Mouse (Mus musculus) MEL (cell line): Measurements from ENCODE around the gene Trip12. TPM values are rescaled to one million over a fixed set of nuclear protein-coding genes. Genes with fewer than 3 reads are reported as not detected.

Experiments used
- DNase-seq: peaks from one replicate; pipeline ENCODE4 v3.0.0; 2011; ENCODE audit warnings: low read depth, low spot score
- H3K27ac ChIP-seq: 2 replicates; pipeline ENCODE4 v1.5.1; 2012; ENCODE audit warnings: low read depth, mild to moderate bottlenecking, control low read depth, low read length, moderate library complexity; ENCODE audit not compliant: control insufficient read depth
- H3K27me3 ChIP-seq, 2 experiments: fragments of 150-350 bp in 1 of 2; sonication (generic) in 1 of 2; 2 replicates each; pipeline ENCODE4 v1.6.1; 2012; ENCODE audit warnings: low read length in 2 of 2, mild to moderate bottlenecking in 2 of 2, improper control_type of control experiment in 1 of 2, moderate library complexity in 1 of 2; ENCODE audit not compliant: insufficient read depth in 2 of 2, control insufficient read depth in 1 of 2
- H3K36me3 ChIP-seq, 2 experiments: 2 replicates each; pipeline ENCODE4 v1.6.1; 2012 to 2014; ENCODE audit warnings: low read length in 2 of 2, improper control_type of control experiment in 1 of 2, inconsistent platforms in 1 of 2, mild to moderate bottlenecking in 1 of 2; ENCODE audit not compliant: insufficient read depth in 2 of 2, control insufficient read depth in 1 of 2
- H3K4me1 ChIP-seq, 2 experiments: fragments of 150-350 bp in 1 of 2; sonication (generic) in 1 of 2; 2 replicates each; pipeline ENCODE4 v1.6.1; 2012; ENCODE audit warnings: low read length in 2 of 2, improper control_type of control experiment in 1 of 2, mild to moderate bottlenecking in 1 of 2; ENCODE audit not compliant: insufficient read depth in 2 of 2, control insufficient read depth in 1 of 2
- H3K4me3 ChIP-seq, 2 experiments: fragments of 150-350 bp in 1 of 2; sonication (generic) in 1 of 2; 2 replicates each; pipeline ENCODE4 v1.5.1; 2012; ENCODE audit warnings: low read depth in 2 of 2, low read length in 2 of 2, mild to moderate bottlenecking in 2 of 2, moderate library complexity in 2 of 2, control low read depth in 1 of 2, improper control_type of control experiment in 1 of 2; ENCODE audit not compliant: control insufficient read depth in 1 of 2, insufficient read depth in 1 of 2
- H3K79me2 ChIP-seq: 2 replicates; pipeline ENCODE4 v1.6.1; 2012; ENCODE audit warnings: mild to moderate bottlenecking, low read length, moderate library complexity; ENCODE audit not compliant: control insufficient read depth, poor library complexity, insufficient read depth
- H3K9ac ChIP-seq: 2 replicates; pipeline ENCODE4 v1.6.1; 2012; ENCODE audit warnings: low read depth, mild to moderate bottlenecking, control low read depth, low read length, moderate library complexity; ENCODE audit not compliant: control insufficient read depth, poor library complexity, severe bottlenecking
- H3K9me3 ChIP-seq: fragments of 150-350 bp; sonication (generic); replicated peaks from 2 replicates; pipeline ENCODE4 v1.6.1; 2012; ENCODE audit warnings: mild to moderate bottlenecking, low read length, improper control_type of control experiment, moderate library complexity; ENCODE audit not compliant: insufficient read depth
- BHLHE40 ChIP-seq: IDR thresholded peaks from 2 replicates; pipeline ENCODE4 v1.6.1; 2012; ENCODE audit warnings: low read depth, mild to moderate bottlenecking, inconsistent platforms, low read length, improper control_type of control experiment, borderline replicate concordance
- EP300 ChIP-seq, 2 experiments: IDR thresholded peaks; 2 replicates each; pipeline ENCODE4 v1.6.1; 2011; ENCODE audit warnings: improper control_type of control experiment in 2 of 2, low read length in 2 of 2, low read depth in 1 of 2, mild to moderate bottlenecking in 1 of 2
- ETS1 ChIP-seq: IDR thresholded peaks from 2 replicates; pipeline ENCODE4 v1.6.1; 2012; ENCODE audit warnings: low read depth, mild to moderate bottlenecking, inconsistent platforms, low read length, improper control_type of control experiment, moderate library complexity
- GATA1 ChIP-seq: IDR thresholded peaks from 2 replicates; pipeline ENCODE4 v1.6.1; 2011; ENCODE audit warnings: low read depth, low read length, improper control_type of control experiment
- JUND ChIP-seq: IDR thresholded peaks from 2 replicates; pipeline ENCODE4 v1.6.1; 2011; ENCODE audit warnings: low read depth, mild to moderate bottlenecking, improper control_type of control experiment, low read length
- MAFK ChIP-seq: IDR thresholded peaks from 2 replicates; pipeline ENCODE4 v1.6.1; 2011; ENCODE audit warnings: low read depth, mild to moderate bottlenecking, low read length, improper control_type of control experiment, borderline replicate concordance
- MEF2A ChIP-seq: IDR thresholded peaks from 2 replicates; pipeline ENCODE4 v1.6.1; 2014; ENCODE audit warnings: low read depth, mild to moderate bottlenecking, inconsistent platforms, low read length, improper control_type of control experiment; ENCODE audit not compliant: poor library complexity, insufficient replicate concordance, severe bottlenecking; ENCODE audit errors: extremely low read depth
- MYB ChIP-seq: IDR thresholded peaks from 2 replicates; pipeline ENCODE4 v1.6.1; 2011; ENCODE audit warnings: mild to moderate bottlenecking, low read depth, low read length, improper control_type of control experiment
- NELFE ChIP-seq: IDR thresholded peaks from 2 replicates; pipeline ENCODE4 v1.6.1; 2011; ENCODE audit warnings: low read depth, low read length, improper control_type of control experiment
- POLR2AphosphoS5 ChIP-seq: IDR thresholded peaks from 2 replicates; pipeline ENCODE4 v1.6.1; 2012; ENCODE audit warnings: low read depth, borderline replicate concordance, mild to moderate bottlenecking, inconsistent platforms, low read length, moderate library complexity, mixed read lengths
- RAD21 ChIP-seq: IDR thresholded peaks from 2 replicates; pipeline ENCODE4 v1.6.1; 2011; ENCODE audit warnings: mild to moderate bottlenecking, low read depth, low read length, improper control_type of control experiment
- RCOR1 ChIP-seq: IDR thresholded peaks from 2 replicates; pipeline ENCODE4 v1.6.1; 2012; ENCODE audit warnings: low read depth, mild to moderate bottlenecking, inconsistent platforms, low read length, improper control_type of control experiment
- TAL1 ChIP-seq: IDR thresholded peaks from 2 replicates; pipeline ENCODE4 v1.6.1; 2012; ENCODE audit warnings: mild to moderate bottlenecking, inconsistent platforms, low read length, moderate library complexity, mixed read lengths
- TCF12 ChIP-seq: IDR thresholded peaks from 2 replicates; pipeline ENCODE4 v1.6.1; 2014; ENCODE audit warnings: low read depth, mild to moderate bottlenecking, inconsistent platforms, low read length, improper control_type of control experiment, moderate library complexity
- ZNF384 ChIP-seq: IDR thresholded peaks from 2 replicates; pipeline ENCODE4 v1.6.1; 2012; ENCODE audit warnings: low read depth, mild to moderate bottlenecking, inconsistent platforms, low read length, improper control_type of control experiment
- polyA plus RNA-seq, 2 experiments: library from polyadenylated mRNA; stranded (reverse) in 1 of 2; unstranded in 1 of 2; fragments of >175 nt in 1 of 2; fragments of >200 nt in 1 of 2; gene quantifications; 2 replicates each; pipeline versions ENCODE4 v1.2.1 to v1.2.4; 2012; ENCODE audit warnings: low replicate concordance in 2 of 2, low read depth in 1 of 2; ENCODE audit not compliant: insufficient read length in 2 of 2, insufficient read depth in 1 of 2, missing spikeins in 1 of 2
- total RNA-seq: library from RNA; depleted of rRNA; stranded (reverse); fragments of 300-350 nt; gene quantifications from 2 replicates; pipeline ENCODE4 v1.2.3, GENCODE M21; 2012

Trip12 gene
- total and polyA plus RNA-seq, 3 experiments, result 94.3 to 134 (median 133) TPM

DNA sequence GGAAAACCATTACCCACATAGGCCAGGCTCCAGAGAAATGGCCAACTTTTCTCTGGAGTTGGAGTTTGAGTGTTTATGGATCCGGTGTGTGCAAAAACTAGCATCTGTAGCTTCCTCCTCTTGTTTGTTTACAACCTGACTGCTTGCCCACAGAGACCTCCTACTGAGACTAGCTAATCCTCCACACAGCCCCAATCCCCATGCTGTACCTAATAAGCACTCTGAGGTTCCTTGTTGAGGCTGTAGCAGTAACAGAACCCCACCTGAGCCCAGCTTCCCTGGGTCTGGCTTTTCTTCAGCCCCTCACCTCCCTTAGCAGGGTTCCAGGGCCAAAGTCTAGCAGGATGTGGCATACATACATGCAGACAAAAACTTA is 20.9 kb upstream of the Trip12 start:
- H3K27ac ChIP-seq, result no peak overlapping the region
- peaks cover 0 to 5% of the 10 kb centered on the region in 2 experiments; a peak in 2 of 4 replicates for H3K36me3 ChIP-seq
- H3K27me3 ChIP-seq, result no peaks in the 10 kb centered on the region
- TF ChIP-seq POLR2AphosphoS5 (no peak), NELFE (no peak), ZNF384 (no peak), BHLHE40 (no peak), MEF2A (no peak), TAL1 (no peak), MAFK (no peak), RAD21 (no peak)
- no peaks in the 10 kb centered on the region for H3K9me3 ChIP-seq
- no peak overlapping the region for H3K4me3 ChIP-seq
- H3K4me1 ChIP-seq, result peaks cover 3 to 9% of the 10 kb centered on the region in 2 experiments; a peak in 3 of 4 replicates
- no peak overlapping the region for H3K9ac ChIP-seq
- DNase-seq, result no peak
- H3K79me2 ChIP-seq, result no peaks in the 10 kb centered on the region

GRCm38 (mm10) chr1:84860360-84861254 is 20.3 kb upstream of the Trip12 start:
- no peaks in the 10 kb centered on the region for H3K9me3 ChIP-seq
- H3K36me3 ChIP-seq, result peaks cover 0 to 5% of the 10 kb centered on the region in 2 experiments; a peak in 2 of 4 replicates
- H3K27ac ChIP-seq, result no peak overlapping the region
- DNase-seq, result peak; percentile 59
- H3K4me3 ChIP-seq, result no peak overlapping the region
- H3K4me1 ChIP-seq, result peaks cover 3 to 9% of the 10 kb centered on the region in 2 experiments; a peak in 3 of 4 replicates
- no peak overlapping the region for H3K9ac ChIP-seq
- H3K79me2 ChIP-seq, result no peaks in the 10 kb centered on the region
- TF ChIP-seq EP300 (IDR thresholded peaks at IDR 0.05; ENCODE audit: low read depth in 1 of 2, low read length in 2 of 2), result peak; percentile 83
- peak; percentile 69 for TF ChIP-seq TCF12
- no peak for TF ChIP-seq JUND
- 0 out of 2 replicates have a peak, but pooled peaks have one; percentile 29 for TF ChIP-seq MYB
- peak; percentile 83 for TF ChIP-seq RCOR1
- TF ChIP-seq GATA1, result peak; percentile 74
- TF ChIP-seq ETS1, result no peak
- no peaks in the 10 kb centered on the region for H3K27me3 ChIP-seq
